Mouse (Mus musculus): ENCODE data around the gene Prdm1.

Gene Prdm1

GRCm38 (mm10) chr10:44415576-44415975, 112.7 kb downstream of the Prdm1 start:
- DNase-seq = no peak

GRCm38 (mm10) chr10:44409958-44410357, 118.3 kb downstream of the Prdm1 start:
- DNase-seq = no peak

GRCm38 (mm10) chr10:44409054-44409453, 119.2 kb downstream of the Prdm1 start:
- DNase-seq = no peak

- no peak for DNase-seq
These were observed 124.9 kb downstream of the Prdm1 start for GRCm38 (mm10) chr10:44403415-44403814.

GRCm38 (mm10) chr10:44401600-44401999, 126.7 kb downstream of the Prdm1 start:
- no peak for DNase-seq

GRCm38 (mm10) chr10:44400602-44401001, 127.7 kb downstream of the Prdm1 start:
- no peak for DNase-seq

GRCm38 (mm10) chr10:44400119-44400518, 128.2 kb downstream of the Prdm1 start:
- DNase-seq = no peak

GRCm38 (mm10) chr10:44392855-44393254, 135.4 kb downstream of the Prdm1 start:
- no peak for DNase-seq

- DNase-seq = no peak
These were observed 136.6 kb downstream of the Prdm1 start for GRCm38 (mm10) chr10:44391509-44392290.

- no peak for DNase-seq
These were observed 138.0 kb downstream of the Prdm1 start for GRCm38 (mm10) chr10:44390286-44390685.

GRCm38 (mm10) chr10:44388706-44389233, 139.5 kb downstream of the Prdm1 start:
- no peak for DNase-seq
